Mouse (Mus musculus): Measurements from ENCODE around the gene Hyou1. TPM values are rescaled to one million over a fixed set of nuclear protein-coding genes. Genes with fewer than 3 reads are reported as not detected.
A peak's percentile ranks its signal among the peaks of the same experiment; 100 is the strongest.
"Not testable (repeated sequence)": the region's sequence is repeated elsewhere in the genome, so short reads cannot be mapped to it uniquely, and the experiment has no call there.

Hyou1 gene
- polyA plus RNA-seq, 1 experiment from 2014 or later: 18.5 TPM

- Histone ChIP-seq H3K4me3 (ENCODE audit: low read depth, low read length) (peak overlapping the region; percentile 78), H3K9me3 (ENCODE audit: control insufficient read depth, low read length) (no peaks in the 10 kb centered on the region), H3K27me3 (ENCODE audit: control insufficient read depth, insufficient read depth, low read length) (no peaks in the 10 kb centered on the region), H3K4me2 (replicated peaks; ENCODE audit: low read depth) (peak overlapping the region; percentile 94), H3K4me1 (replicated peaks; ENCODE audit: control insufficient read depth, insufficient read depth) (no peaks in the 10 kb centered on the region), H3K36me3 (ENCODE audit: control insufficient read depth, insufficient read depth, low read length) (peaks cover 24% of the 10 kb centered on the region; the same call in 1 of the 2 replicates), H3K27ac (replicated peaks) (peak overlapping the region; percentile 92), H3K9ac (ENCODE audit: low read length) (peak overlapping the region; percentile 91)
- TF ChIP-seq EP300 (optimal IDR thresholded peaks at IDR 0.05) (no peak), CTCF (IDR thresholded peaks at IDR 0.05; ENCODE audit: low read depth) (no peak)
- peak; percentile 39 for DNase-seq (ENCODE audit: low spot score)
- peak; percentile 14; the same call in 1 of the 2 replicates for ATAC-seq (ENCODE audit: low FRiP score, low TSS enrichment)
- under 1% methylated on average over 50 of the region's 50 CpGs for WGBS
Observed at GRCm38 (mm10) chr9:44335331-44336092, 43.8 kb upstream of the Hyou1 start.

GRCm38 (mm10) chr9:44336093-44336406, 43.2 kb upstream of the Hyou1 start:
- Histone ChIP-seq H3K36me3 (ENCODE audit: control insufficient read depth, insufficient read depth, low read length) (peaks cover 24% of the 10 kb centered on the region; the same call in 1 of the 2 replicates), H3K9me3 (ENCODE audit: control insufficient read depth, low read length) (no peaks in the 10 kb centered on the region), H3K9ac (ENCODE audit: low read length) (peak overlapping the region; percentile 91), H3K4me2 (replicated peaks; ENCODE audit: low read depth) (peak overlapping the region; percentile 94), H3K27me3 (ENCODE audit: control insufficient read depth, insufficient read depth, low read length) (no peaks in the 10 kb centered on the region), H3K4me1 (replicated peaks; ENCODE audit: control insufficient read depth, insufficient read depth) (no peaks in the 10 kb centered on the region), H3K4me3 (ENCODE audit: low read depth, low read length) (peak overlapping the region; percentile 78), H3K27ac (replicated peaks) (no peak overlapping the region)
- TF ChIP-seq CTCF (IDR thresholded peaks at IDR 0.05; ENCODE audit: low read depth): no peak
- DNase-seq (ENCODE audit: low spot score) (no peak), ATAC-seq (ENCODE audit: low FRiP score, low TSS enrichment) (no peak)
- WGBS: 2% methylated on average over 5 of the region's 5 CpGs

- Histone ChIP-seq H3K4me2 (replicated peaks; ENCODE audit: low read depth) (peak overlapping the region; percentile 94), H3K36me3 (ENCODE audit: control insufficient read depth, insufficient read depth, low read length) (peaks cover 27% of the 10 kb centered on the region; the same call in 1 of the 2 replicates), H3K4me3 (ENCODE audit: low read depth, low read length) (peak overlapping the region; percentile 78), H3K9ac (ENCODE audit: low read length) (peak overlapping the region; percentile 23; the same call in 1 of the 2 replicates)
- DNase-seq (ENCODE audit: low spot score); H3K27ac ChIP-seq (replicated peaks); H3K9me3 ChIP-seq (ENCODE audit: control insufficient read depth, low read length); H3K4me1 ChIP-seq (replicated peaks; ENCODE audit: control insufficient read depth, insufficient read depth); H3K27me3 ChIP-seq (ENCODE audit: control insufficient read depth, insufficient read depth, low read length); ATAC-seq (ENCODE audit: low FRiP score, low TSS enrichment): not testable (repeated sequence)
- WGBS: 33% methylated on average over 4 of the region's 4 CpGs
Observed at GRCm38 (mm10) chr9:44336513-44336912, 42.8 kb upstream of the Hyou1 start.

- no peaks in the 10 kb centered on the region for H3K4me1 ChIP-seq (replicated peaks; ENCODE audit: control insufficient read depth, insufficient read depth)
- peak overlapping the region; percentile 35; the same call in 1 of the 2 replicates for H3K27ac ChIP-seq (replicated peaks)
- no peak for DNase-seq (ENCODE audit: low spot score)
- no peak for ATAC-seq (ENCODE audit: low FRiP score, low TSS enrichment)
- H3K9me3 ChIP-seq (ENCODE audit: control insufficient read depth, low read length): no peaks in the 10 kb centered on the region
- H3K4me2 ChIP-seq (replicated peaks; ENCODE audit: low read depth): peak overlapping the region; percentile 94
- 0 out of 2 replicates have a peak overlapping the region, but pooled peaks have one; percentile 78 for H3K4me3 ChIP-seq (ENCODE audit: low read depth, low read length)
- peaks cover 24% of the 10 kb centered on the region; the same call in 1 of the 2 replicates for H3K36me3 ChIP-seq (ENCODE audit: control insufficient read depth, insufficient read depth, low read length)
- TF ChIP-seq CTCF (IDR thresholded peaks at IDR 0.05; ENCODE audit: low read depth): no peak
- TF ChIP-seq EP300 (optimal IDR thresholded peaks at IDR 0.05): no peak
- H3K27me3 ChIP-seq (ENCODE audit: control insufficient read depth, insufficient read depth, low read length): no peaks in the 10 kb centered on the region
- peak overlapping the region; percentile 23; the same call in 1 of the 2 replicates for H3K9ac ChIP-seq (ENCODE audit: low read length)
- 55% methylated on average over 3 of the region's 3 CpGs for WGBS
Observed at GRCm38 (mm10) chr9:44336964-44337363, 42.3 kb upstream of the Hyou1 start.

- peak overlapping the region; percentile 35; the same call in 1 of the 2 replicates for H3K27ac ChIP-seq (replicated peaks)
- TF ChIP-seq EP300 (optimal IDR thresholded peaks at IDR 0.05) (no peak), CTCF (IDR thresholded peaks at IDR 0.05; ENCODE audit: low read depth) (no peak)
- H3K27me3 ChIP-seq (ENCODE audit: control insufficient read depth, insufficient read depth, low read length): no peaks in the 10 kb centered on the region
- ATAC-seq (ENCODE audit: low FRiP score, low TSS enrichment): no peak
- peak overlapping the region; percentile 94; the same call in 1 of the 2 replicates for H3K4me2 ChIP-seq (replicated peaks; ENCODE audit: low read depth)
- H3K9me3 ChIP-seq (ENCODE audit: control insufficient read depth, low read length): no peaks in the 10 kb centered on the region
- 0 out of 2 replicates have a peak, but pooled peaks cover 2% of the 10 kb centered on the region for H3K4me1 ChIP-seq (replicated peaks; ENCODE audit: control insufficient read depth, insufficient read depth)
- WGBS: 59% methylated on average over 9 of the region's 9 CpGs
- no peak overlapping the region for H3K4me3 ChIP-seq (ENCODE audit: low read depth, low read length)
- no peak for DNase-seq (ENCODE audit: low spot score)
- H3K9ac ChIP-seq (ENCODE audit: low read length): peak overlapping the region; percentile 8; the same call in 1 of the 2 replicates
- peaks cover 21% of the 10 kb centered on the region; the same call in 1 of the 2 replicates for H3K36me3 ChIP-seq (ENCODE audit: control insufficient read depth, insufficient read depth, low read length)
Observed at GRCm38 (mm10) chr9:44337436-44338169, 41.7 kb upstream of the Hyou1 start.

All from stomach, postnatal 0 days (tissue).